Mouse (Mus musculus) large intestine, adult 2 months (tissue): ENCODE results near the gene Rgs16. TPM values are rescaled to one million over a fixed set of nuclear protein-coding genes. Genes with fewer than 3 reads are reported as not detected.

ENCODE experiments used
- DNase-seq: peaks from one replicate; pipeline ENCODE4 v3.0.0-alpha.2; 2012; ENCODE audit warnings: low read depth, low spot score
- WGBS: fragments of 180-500 bp; shearing (Covaris S2); methylation state at CpG from one replicate; pipeline ENCODE4 v1.1.7; 2018; 5-methylcytosine and 5-hydroxymethylcytosine counted together
- polyA plus RNA-seq: library from polyadenylated mRNA; depleted of rRNA; stranded (reverse); fragments of >200 nt; gene quantifications from 2 replicates; pipeline ENCODE4 v1.2.3, GENCODE M21; 2012

The Rgs16 gene
- polyA plus RNA-seq, 1 experiment, result 0.78 TPM

DNA sequence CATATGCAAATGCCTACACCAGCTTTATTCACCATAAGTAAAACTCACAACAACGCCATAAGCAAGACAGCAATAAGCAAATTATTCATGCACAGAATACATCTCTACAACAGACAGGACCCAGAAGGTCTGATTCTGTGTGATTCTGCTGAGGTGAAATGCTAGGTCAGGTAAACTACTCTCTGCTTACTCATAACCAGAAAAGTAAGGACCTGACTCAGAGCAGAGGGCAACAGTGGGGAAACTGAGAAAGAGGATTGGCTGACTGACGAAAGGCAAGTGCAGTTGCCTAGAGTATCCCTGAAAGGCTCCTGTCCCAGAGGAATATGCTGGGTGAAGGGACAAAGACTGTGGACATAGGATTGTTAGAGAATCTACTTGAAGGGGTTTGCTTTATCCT, 27.5 kb upstream of the Rgs16 start:
- 97% methylated on average over 2 of the region's 2 CpGs for WGBS
- no peak for DNase-seq

DNA sequence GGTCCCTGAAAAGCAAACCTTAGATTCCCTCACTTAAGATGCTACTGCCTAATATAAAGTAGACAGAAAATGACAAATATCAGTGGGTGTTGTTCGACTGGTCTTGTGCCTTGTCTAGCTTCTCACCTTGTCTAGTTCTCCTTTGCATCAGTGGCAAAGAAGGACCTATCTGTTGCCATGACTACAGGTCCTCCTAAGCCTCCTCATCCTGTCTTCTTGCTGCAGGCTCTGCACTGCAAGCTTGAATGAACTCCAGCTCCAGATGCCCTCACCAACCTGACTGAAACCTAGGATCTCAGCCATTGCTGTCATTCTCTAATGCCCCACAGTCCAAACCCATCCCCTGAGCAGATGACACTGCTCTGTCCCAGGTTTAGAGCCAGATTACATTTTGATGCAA, 22.2 kb upstream of the Rgs16 start:
- no peak for DNase-seq
- WGBS, result 74% methylated on average over 1 of the region's 1 CpGs

DNA sequence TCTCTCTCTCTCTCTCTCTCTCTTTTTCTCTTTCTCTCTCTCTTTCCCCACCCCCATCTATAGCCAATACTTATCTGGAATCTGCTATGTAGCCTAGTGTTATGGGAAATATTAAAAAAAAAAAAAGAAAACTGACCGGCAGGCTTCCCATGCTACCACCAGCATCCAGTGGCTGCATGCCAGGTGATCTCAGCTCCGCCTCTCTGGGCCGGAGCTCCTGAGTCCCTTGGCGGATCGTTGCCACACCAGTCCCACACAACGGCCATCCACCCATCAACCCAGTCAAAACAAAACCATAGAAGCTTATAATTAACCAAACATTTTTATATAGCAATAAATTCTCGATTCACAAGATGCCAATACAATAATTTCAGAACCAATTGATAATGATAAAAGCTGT, 19.2 kb upstream of the Rgs16 start:
- WGBS, result 41% methylated on average over 7 of the region's 7 CpGs
- no peak for DNase-seq

DNA sequence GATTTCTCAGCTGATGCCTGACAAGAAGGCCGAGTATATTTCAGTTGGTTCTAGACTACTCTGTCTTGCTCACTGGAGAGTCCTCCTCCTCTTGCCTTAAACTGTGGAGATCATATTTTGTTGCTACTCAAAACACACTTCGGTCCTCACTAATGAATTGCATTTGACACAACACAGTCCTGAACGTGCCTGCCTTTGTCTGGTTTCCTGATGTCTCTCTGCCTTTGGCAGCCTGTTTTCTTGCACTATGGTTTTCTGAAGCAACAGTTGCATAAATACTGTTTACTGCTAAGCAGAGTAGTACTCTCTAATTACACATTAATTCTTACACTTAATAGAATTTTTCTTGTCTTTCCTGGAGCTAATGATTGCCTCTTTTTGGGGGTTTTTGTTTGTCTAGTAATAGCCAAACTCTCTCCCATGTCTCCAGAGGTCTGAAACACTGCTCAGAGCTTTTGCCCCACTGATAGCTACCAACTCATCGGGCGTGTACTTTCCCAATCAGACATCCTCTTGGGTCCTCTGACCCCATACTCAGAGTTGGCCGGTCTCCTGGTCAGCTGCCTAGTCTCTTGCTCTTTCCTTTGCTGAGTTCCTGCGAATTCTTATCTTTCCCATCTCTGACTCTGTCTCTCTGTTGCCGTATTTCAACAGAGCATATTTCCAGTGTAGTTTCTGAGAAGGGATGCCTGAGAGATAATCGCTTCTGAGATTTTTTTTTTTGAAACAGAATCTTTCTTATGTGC, 18.4 kb upstream of the Rgs16 start:
- no peak for DNase-seq
- 81% methylated on average over 9 of the region's 9 CpGs for WGBS

DNA sequence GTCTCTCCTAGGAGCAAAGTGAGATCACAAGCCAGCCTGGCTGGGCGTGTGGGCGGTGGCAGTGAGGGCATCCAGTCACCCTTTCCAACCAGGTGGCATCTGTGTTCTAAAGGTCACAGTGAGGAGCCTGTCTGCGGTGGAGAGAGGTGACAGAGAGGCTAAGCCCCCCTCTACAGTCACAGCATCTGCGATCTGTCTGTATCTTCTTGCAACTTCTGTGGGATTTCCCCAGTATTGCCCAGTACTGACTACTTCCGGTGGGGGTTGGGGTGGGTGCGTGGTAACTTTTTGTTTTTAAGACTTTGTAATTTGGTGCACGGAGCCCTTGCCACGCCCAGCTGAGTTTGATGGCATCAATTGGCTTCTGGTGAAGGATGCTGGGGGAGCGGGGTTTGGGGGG, 16.7 kb upstream of the Rgs16 start:
- 65% methylated on average over 9 of the region's 9 CpGs for WGBS
- DNase-seq, result no peak

DNA sequence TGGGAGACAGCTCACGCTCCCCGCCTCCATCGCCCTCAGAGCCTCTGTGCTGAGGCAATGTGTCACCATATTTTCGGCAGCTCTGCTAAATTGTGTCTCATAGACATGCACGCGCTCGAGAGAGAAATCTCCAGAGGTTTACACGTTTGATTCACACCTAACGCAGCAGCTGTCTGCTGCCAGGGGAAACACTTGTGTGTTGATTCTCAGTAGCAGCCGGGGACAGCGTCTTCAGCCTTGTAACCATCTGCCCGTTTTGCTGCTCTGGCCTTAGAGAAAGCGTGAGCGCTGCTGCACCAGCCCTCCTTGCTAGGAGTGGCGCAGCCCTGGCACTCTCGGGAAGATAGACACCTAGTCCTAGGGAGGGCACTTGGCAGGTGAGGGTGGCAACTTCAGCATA, 13.5 kb upstream of the Rgs16 start:
- 86% methylated on average over 16 of the region's 16 CpGs for WGBS
- no peak for DNase-seq

DNA sequence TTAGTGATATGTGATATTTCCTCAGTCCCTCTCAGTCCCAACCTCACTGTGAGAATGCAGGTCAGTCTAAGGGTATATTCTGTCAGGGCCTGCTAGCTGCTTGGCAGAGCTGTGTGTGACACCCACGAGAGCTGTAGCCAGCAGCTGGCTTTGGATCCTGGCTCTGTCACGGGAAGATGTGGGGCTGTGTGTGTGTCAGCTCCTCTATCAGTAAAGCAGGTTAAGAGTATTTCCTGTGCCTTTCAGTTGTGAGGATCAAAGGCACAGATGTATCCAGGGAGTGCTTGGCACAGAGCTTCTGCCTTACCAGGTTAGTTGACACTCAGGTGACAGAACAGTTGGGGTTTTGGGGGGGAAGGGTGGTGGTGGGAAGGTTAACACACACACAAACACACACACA, 10.3 kb upstream of the Rgs16 start:
- 72% methylated on average over 2 of the region's 2 CpGs for WGBS
- DNase-seq, result no peak

DNA sequence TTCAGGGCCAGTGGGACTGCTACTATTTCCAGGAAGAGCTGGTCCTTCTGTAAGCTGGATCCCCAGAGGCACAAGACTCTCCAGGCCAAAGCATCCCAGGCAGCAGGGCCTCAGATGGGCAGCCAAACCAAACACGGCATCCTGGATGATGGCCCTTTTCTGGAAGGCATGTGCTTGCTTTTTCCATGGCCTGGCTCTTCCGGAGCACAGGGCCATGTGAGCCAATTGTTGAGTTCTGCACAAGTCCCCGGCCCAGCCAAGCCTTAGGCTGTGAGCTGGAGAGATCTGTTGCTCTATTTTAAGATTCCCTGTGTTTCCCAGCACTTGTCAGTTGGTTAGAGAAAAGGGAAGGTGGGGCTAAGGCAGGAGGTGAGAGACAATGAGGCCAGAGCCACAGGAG, 9.5 kb upstream of the Rgs16 start:
- 56% methylated on average over 3 of the region's 3 CpGs for WGBS
- DNase-seq, result no peak

DNA sequence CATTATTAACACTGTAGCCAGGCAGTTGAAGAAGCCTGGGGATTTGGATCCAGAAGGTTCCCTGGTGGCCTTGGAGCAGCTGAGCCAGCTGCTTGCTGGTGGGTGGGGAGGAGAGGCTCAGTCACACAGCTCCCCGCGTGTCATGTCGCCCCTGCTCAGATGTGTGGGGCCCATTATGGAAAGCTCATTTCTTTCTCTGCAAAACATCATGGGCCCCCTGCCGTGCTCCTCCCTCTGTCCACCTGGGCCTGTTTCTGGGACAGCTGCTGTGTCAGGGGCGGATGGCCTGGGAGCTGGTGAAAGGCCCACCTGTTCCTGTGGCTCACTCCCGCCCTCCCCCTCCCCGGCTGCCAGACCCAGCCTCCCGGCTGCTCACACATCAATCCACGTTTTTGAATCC, 7.0 kb upstream of the Rgs16 start:
- no peak for DNase-seq
- WGBS, result 51% methylated on average over 9 of the region's 9 CpGs

DNA sequence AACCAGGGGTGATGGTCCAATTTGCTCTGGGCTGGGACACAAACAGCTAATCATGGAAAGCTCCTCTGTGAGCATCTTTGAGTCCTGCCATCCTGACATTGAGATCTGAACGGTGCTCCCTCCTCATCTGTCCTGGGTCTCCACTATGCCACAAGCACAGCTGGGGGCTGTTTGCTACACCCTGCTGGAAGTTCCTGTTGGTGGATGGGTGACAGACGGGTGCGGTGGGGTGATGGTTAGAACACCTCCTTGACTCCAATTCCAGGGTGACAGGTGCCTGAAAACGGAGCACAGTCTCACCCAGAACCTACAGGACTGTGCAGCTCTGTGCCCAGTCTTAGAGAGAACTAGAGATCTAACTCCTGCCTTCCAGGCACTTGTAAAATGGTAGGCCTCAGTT, 5.3 kb upstream of the Rgs16 start:
- 69% methylated on average over 4 of the region's 4 CpGs for WGBS
- no peak for DNase-seq

DNA sequence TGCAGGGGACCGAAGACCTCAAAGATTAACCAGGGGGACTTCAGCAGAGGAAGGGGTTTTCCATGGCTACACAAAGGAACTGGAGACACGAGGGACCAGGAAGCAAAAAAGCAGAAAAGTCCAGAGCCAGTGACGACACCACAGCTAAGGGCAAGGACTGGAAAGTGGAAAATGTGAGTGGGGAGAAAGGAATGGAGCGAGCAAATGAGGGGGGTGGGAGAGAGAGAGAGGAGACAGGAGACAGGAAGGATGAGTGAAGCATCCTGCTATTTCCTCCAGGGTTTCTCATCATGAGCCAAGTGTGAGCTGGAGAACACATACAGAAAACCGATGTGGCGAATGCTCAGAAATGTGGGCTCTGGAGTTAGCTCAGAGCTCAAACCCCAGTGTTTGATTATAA, 4.1 kb upstream of the Rgs16 start:
- WGBS, result 56% methylated on average over 6 of the region's 6 CpGs
- no peak for DNase-seq

DNA sequence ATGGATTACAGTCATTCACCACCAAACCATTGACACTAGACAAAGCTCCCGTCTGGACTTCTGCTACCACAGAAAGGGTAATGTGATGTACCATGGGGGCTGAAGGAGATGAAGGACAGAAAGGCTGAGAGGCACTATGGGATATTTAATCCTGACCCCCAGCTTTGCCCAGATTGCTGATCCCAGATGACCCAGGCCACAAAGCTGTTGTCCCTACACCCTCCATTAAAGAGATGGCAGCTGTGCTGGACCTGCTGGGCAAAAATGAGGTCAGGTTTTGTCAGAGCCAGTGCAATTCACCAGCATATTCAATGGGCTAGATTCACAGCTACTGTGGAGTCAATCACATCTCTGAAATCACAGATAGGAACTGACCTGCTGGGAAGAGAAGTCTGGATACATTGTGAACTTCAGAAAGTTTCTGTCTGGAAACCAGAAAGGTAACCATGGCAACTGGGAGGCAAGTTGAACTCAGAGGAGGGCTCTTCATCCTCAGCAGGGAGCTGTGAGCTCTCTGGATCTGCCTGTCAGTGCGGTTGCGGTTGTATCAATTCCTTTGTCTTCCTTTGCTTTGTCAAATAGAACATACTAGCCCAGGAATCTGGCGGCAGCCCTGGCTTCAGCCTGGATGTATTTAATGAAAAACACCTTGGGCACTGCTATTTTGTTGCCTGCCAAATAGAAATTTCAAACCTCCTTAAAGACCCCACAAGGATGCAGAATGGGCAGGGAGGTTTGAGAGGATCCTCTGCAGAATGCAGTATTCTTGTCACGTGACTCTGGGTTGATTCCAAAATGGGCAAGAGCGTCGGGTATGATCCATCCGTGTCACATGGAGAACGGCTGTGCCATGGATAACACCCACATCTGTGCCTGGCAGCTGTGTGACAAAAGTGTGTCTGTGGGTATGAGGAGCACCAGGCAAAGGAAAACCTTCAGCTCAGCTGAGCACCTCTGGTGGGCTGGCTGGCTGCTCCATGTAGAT, 2.8 kb upstream of the Rgs16 start:
- WGBS, result 65% methylated on average over 9 of the region's 9 CpGs
- no peak for DNase-seq

DNA sequence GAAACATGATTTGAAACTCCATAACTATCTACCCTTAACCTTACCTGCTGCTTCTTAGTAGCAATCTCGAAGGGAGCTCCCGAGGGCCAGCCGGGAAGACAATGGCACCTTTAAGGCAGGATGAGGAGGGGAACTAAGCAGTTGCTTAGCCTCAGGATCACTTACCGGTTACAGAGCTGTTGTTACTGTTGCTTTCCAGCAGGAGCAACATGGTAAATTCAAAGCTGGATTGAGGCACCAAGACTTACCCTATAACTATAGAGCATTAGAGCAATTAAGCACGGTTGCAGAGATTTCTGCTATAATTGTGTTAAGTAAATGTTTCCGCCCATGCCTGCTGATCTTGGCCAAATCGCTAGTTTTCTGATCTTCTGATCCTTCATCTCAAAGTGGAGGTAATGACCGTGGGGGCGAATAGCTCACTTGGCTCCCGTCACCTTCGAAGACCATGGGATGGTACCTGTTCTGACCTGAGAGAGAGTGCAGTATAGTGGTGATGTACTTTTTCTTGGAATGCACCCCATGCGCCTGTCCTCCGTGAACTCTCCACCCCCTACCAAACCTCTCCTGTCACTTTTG, 623 bp upstream of the Rgs16 start:
- no peak for DNase-seq
- WGBS, result 19% methylated on average over 13 of the region's 13 CpGs

DNA sequence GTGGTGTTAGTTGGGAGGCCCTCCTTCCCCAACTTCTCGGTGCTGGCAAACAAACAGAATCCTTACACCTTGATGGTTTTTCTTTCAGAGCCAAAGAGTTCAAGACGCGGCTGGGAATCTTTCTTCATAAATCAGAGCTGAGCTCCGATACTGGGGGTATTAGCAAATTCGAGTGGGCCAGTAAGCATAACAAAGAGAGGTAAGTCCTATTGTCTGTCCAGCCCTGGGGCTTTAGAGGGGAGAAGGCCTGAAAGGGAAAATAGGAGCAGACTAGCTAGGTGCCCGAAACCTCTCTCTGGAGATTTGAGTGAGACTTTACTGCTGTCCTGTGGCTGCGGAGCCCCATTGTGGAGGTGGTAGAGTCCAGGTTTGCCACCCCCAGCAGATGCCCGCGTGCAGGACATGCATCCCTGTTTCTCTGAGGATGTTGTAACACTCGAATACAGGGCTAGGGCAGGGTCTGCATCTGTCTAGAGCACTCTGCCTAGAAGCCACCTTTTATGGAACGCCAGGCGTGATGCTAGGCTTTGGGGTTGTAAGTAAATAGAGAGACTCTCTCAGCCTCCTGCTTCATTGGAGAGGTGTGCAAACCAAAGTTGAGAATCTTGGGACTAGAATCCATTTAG, 739 bp downstream of the Rgs16 start:
- WGBS, result 49% methylated on average over 12 of the region's 12 CpGs
- no peak for DNase-seq

DNA sequence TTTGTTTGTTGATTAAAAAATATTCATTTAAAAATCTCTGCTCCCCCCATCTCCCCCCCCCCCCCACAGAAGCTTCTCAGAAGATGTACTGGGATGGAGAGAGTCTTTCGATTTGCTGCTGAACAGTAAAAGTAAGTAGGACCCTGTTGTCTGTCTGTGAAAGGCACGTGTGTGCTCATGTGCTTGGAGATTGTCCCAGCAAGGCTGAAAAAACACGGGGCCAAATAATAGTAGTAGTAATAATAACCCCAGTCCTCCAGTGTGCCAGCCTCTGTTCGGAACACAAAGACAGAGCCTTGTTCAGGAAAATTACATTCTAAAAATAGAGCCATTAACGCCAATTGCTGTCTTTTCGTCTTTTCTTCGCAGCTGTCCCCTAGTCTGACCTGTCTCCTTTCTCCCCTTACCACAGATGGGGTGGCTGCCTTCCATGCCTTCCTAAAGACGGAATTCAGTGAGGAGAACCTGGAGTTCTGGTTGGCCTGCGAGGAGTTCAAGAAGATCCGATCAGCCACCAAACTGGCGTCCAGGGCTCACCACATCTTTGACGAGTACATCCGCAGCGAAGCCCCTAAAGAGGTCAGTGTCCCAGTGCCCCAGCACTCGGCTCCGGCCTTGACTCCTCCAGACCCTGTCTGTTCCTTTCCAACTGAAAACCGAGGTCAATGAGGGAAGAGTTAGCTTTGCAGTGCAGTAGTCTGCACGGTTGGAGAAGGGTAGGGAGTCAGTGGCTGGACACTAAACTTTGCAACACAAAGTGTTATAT, 1.6 kb downstream of the Rgs16 start:
- DNase-seq, result no peak
- 70% methylated on average over 18 of the region's 18 CpGs for WGBS

DNA sequence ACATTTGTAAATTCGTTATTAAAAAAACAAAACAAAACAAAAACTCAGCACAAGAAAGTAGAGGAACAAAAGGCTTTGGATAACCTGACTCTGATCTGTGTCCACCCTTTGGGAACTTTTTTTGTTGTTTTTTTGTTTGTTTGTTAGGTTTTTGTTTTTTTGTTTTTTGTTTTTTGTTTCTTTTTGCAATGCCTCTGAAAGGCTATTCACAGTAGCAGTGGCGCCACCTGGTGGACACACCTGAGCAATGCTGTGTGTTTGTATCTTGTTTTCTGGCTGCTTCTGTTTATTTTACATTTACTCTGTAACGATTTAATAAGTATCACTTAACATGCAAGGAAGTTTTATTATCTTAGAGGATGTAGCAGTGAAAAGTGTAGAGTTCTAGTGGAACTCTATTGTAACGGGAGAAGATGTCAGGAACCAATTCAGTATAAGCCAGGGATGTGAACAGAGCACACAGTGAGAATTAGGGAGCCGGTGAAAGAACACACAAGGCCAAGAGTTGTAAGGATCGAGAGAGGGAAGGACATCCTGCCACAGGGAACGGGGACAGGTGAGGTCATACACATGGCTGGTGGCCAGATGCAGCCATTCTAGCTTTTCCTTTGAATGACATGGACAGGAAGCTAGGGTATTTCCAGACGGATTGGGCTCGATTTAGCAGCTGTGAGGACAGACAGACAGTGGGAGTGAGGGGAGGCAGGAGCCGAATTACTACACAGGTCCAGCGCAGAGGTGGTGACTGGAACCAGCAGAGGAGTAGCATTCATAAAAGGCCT, 2.4 kb downstream of the Rgs16 start:
- 38% methylated on average over 11 of the region's 11 CpGs for WGBS
- DNase-seq, result no peak

DNA sequence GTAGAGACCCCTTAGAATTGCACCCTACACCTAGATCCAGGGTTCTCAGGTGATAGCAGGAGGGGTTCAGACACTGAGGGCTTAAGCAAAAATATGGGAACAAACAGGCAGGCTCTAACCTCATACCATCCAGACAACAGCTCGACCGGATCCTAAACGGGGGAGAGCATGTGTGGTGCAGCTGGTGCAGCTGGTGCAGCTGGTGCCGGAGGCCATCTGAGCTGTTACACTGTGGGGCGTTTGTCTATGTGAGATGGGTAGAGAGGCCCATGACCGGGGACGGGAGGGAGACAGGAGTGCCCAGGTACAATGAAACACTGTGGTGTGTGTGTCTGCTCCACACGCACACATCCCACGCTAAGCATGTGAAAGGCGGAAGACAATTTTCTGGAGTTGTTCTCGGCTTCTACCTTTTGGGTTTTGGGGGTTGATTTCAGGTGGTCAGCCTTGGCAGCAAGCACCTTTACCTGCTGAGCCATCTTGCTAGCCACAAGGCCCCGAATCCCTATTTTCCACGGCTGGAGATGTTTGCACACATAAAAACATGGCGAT, 6.0 kb downstream of the Rgs16 start:
- DNase-seq, result no peak
- WGBS, result 74% methylated on average over 14 of the region's 14 CpGs

DNA sequence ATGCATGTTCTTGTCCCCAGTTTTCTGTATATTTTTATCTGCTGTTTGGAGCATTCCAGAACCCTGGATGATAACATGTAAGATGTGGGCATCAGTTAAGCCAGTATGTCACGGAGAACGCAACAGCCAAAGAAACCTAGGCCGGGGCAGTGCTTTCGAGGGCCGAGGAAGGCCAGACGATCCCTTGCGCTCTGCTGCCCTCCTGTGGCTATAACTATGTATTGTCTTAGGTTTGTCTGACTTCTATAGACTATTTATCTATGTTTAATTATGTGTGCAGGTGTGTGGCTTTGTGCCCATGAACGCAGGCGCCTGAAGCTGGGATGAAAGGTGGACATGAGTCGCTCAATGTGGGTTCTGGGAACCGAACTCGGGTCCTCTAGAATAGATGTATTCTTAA, 6.6 kb downstream of the Rgs16 start:
- DNase-seq, result no peak
- WGBS, result 3% methylated on average over 12 of the region's 12 CpGs
